Mouse (Mus musculus) B cell, adult (primary cell): ENCODE results near the gene Dchs2. TPM values are rescaled to one million over a fixed set of nuclear protein-coding genes. Genes with fewer than 3 reads are reported as not detected.

Source experiments
- total RNA-seq: library from RNA; stranded (reverse); gene quantifications from 4 replicates; pipeline ENCODE4 v1.2.4, GENCODE M21; 2023; ENCODE audit not compliant: inconsistent age

Dchs2 gene
- total RNA-seq: not detected in 4 replicates

GRCm38 (mm10) chr3:83127726-83128448, at the start of gene Dchs2:
Gene Dchs2, plus strand, starts transcription at chr3:83127948.

Other genes starting within 250 kb of the Dchs2 start
- not detected in 4 replicates for gene Lrat, start 224.0 kb upstream of the Dchs2 start, total RNA-seq
- gene Fgg, start 120.2 kb upstream of the Dchs2 start, total RNA-seq: not detected in 4 replicates
- not detected in 4 replicates for gene Fga, start 101.9 kb upstream of the Dchs2 start, total RNA-seq
- not detected in 4 replicates for gene Fgb, start 78.1 kb upstream of the Dchs2 start, total RNA-seq
- 62.3 to 67.8 TPM (median 65.1 TPM) in 4 replicates for gene Plrg1, start 72.4 kb upstream of the Dchs2 start, total RNA-seq